In the genomic region with DNA sequence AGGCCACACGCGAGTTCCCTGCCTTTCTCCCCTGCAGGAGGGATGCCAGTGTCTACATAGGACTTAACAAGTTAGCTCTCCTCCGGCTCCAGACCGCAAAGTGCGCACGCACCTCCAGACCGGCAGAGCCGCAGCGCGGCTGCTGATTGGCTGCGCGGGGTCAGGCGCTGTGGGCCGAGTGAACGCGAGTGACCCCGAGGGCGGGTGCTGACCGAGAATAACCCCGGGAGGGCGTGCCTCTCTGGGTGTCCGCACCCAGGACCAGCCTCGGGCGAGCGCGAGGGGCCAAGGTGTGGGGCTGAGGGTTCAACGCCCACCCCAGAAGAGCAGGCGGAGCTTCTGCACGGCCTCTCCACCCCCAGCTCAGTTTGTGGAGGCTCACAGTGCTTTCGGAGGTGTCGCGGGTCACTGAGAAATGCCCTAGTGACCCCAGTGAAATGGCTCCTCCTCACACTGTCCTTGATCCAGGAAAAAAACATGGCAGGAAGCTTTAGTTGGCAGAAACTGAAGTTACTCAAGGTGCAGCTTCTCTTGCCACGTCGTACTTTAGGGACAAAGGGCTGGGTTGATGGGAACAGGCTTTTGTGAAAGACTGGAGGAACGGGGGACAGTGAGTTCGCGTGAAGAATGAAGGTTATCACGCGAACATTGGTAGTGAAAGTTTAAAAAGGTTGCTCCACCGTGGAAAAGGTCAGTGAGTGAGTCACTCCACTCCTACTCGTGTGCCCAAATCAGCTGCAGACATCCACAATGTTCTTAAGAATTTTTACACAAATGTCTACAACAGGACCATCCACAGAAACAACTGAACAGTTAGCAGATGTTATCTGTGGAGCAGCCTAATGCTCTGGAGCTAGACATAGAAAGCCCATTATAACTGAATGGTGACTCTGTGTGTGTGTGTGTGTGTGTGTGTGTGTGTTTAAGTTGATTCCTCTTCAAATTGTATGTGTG, we compare ENCODE assay signal across 1 mouse cellular context.
A peak's percentile ranks its signal among the peaks of the same experiment; 100 is the strongest.
TF ChIP-seq lines count a peak whose summit lies in the region.

No protein-coding gene starts in this region.

TF ChIP-seq in MEL, 35 proteins besides CTCF, POLR2A, EP300 and RAD21 (continued from another document):
- no peak; the same call in 1 of the 2 replicates for TF ChIP-seq POLR2AphosphoS5 (IDR thresholded peaks at IDR 0.05; ENCODE audit: borderline replicate concordance, low read depth, low read length)
- no peak for TF ChIP-seq MEF2A (IDR thresholded peaks at IDR 0.05; ENCODE audit: extremely low read depth, insufficient replicate concordance, low read depth, low read length, poor library complexity, severe bottlenecking)
- peak; percentile 96 for TF ChIP-seq CHD1 (IDR thresholded peaks at IDR 0.05; ENCODE audit: low read depth, low read length)
- 0 out of 4 replicates have a peak, but pooled peaks of 1 of the 2 experiments have one; percentile 44 for TF ChIP-seq USF2 (IDR thresholded peaks at IDR 0.05; ENCODE audit: borderline replicate concordance in 1 of 2, insufficient read depth in 1 of 2, low read depth in 1 of 2, low read length in 2 of 2)
- TF ChIP-seq ZMIZ1 (IDR thresholded peaks at IDR 0.05; ENCODE audit: low read depth, low read length): peak; percentile 88
- peak; percentile 20 for TF ChIP-seq MXI1 (IDR thresholded peaks at IDR 0.05; ENCODE audit: low read depth, low read length)
